Mouse (Mus musculus): ENCODE measurements at regions not wholly inside any gene's neighbourhood (a gene's known extent, or its start where the extent isn't known, plus 50 kb on each side); places are given as distances from the start of the nearest gene placed in this dataset.
A peak's percentile ranks its signal among the peaks of the same experiment; 100 is the strongest.

GRCm38 (mm10) chr2:48423861-48424442 is 390.0 kb upstream of the Acvr2a start:
- no peaks in the 10 kb centered on the region for H3K4me1 ChIP-seq (replicated peaks; ENCODE audit: control insufficient read depth, insufficient read depth, low read length)
- no peaks in the 10 kb centered on the region for H3K36me3 ChIP-seq (ENCODE audit: control insufficient read depth, insufficient read depth)
- WGBS = 47% methylated on average over 9 of the region's 9 CpGs
- no peak overlapping the region for H3K4me3 ChIP-seq (ENCODE audit: low read depth, low read length)
- H3K9me3 ChIP-seq (ENCODE audit: control insufficient read depth) = no peaks in the 10 kb centered on the region
- H3K27me3 ChIP-seq (replicated peaks; ENCODE audit: control insufficient read depth, insufficient read depth, low read length) = no peaks in the 10 kb centered on the region
- H3K27ac ChIP-seq (ENCODE audit: low read depth, low read length) = no peak overlapping the region
- H3K4me2 ChIP-seq (replicated peaks; ENCODE audit: low read depth) = peak overlapping the region; percentile 9; the same call in 1 of the 2 replicates
- no peak overlapping the region for H3K9ac ChIP-seq (ENCODE audit: low read depth, low read length)
- no peak for TF ChIP-seq CTCF (IDR thresholded peaks at IDR 0.05; ENCODE audit: low read depth)
- no peak for ATAC-seq

GRCm38 (mm10) chr2:48424562-48424961 is 389.3 kb upstream of the Acvr2a start:
- ATAC-seq = no peak

GRCm38 (mm10) chr2:48425200-48426090 is 388.5 kb upstream of the Acvr2a start:
- no peak overlapping the region for H3K4me2 ChIP-seq (replicated peaks; ENCODE audit: low read depth)

More at GRCm38 (mm10) chr2:48424562-48424961, 389.3 kb upstream of the Acvr2a start:
- H3K9ac ChIP-seq (ENCODE audit: low read depth, low read length) = no peak overlapping the region
- no peaks in the 10 kb centered on the region for H3K36me3 ChIP-seq (ENCODE audit: control insufficient read depth, insufficient read depth)
- 42% methylated on average over 9 of the region's 9 CpGs for WGBS
- TF ChIP-seq CTCF (IDR thresholded peaks at IDR 0.05; ENCODE audit: low read depth) = no peak
- no peaks in the 10 kb centered on the region for H3K9me3 ChIP-seq (ENCODE audit: control insufficient read depth)
- no peaks in the 10 kb centered on the region for H3K27me3 ChIP-seq (replicated peaks; ENCODE audit: control insufficient read depth, insufficient read depth, low read length)
- no peak overlapping the region for H3K4me3 ChIP-seq (ENCODE audit: low read depth, low read length)
- peak overlapping the region; percentile 9; the same call in 1 of the 2 replicates for H3K4me2 ChIP-seq (replicated peaks; ENCODE audit: low read depth)
- H3K4me1 ChIP-seq (replicated peaks; ENCODE audit: control insufficient read depth, insufficient read depth, low read length) = no peaks in the 10 kb centered on the region
- H3K27ac ChIP-seq (ENCODE audit: low read depth, low read length) = no peak overlapping the region

GRCm38 (mm10) chr2:48432545-48432944 is 381.4 kb upstream of the Acvr2a start:
- Histone ChIP-seq H3K36me3 (ENCODE audit: control insufficient read depth, insufficient read depth) (no peaks in the 10 kb centered on the region), H3K9ac (ENCODE audit: low read depth, low read length) (no peak overlapping the region), H3K4me3 (ENCODE audit: low read depth, low read length) (no peak overlapping the region), H3K4me1 (replicated peaks; ENCODE audit: control insufficient read depth, insufficient read depth, low read length) (no peaks in the 10 kb centered on the region), H3K27me3 (replicated peaks; ENCODE audit: control insufficient read depth, insufficient read depth, low read length) (no peaks in the 10 kb centered on the region), H3K4me2 (replicated peaks; ENCODE audit: low read depth) (no peak overlapping the region), H3K27ac (ENCODE audit: low read depth, low read length) (no peak overlapping the region), H3K9me3 (ENCODE audit: control insufficient read depth) (no peaks in the 10 kb centered on the region)
- WGBS = 41% methylated on average over 1 of the region's 1 CpGs
- TF ChIP-seq CTCF (IDR thresholded peaks at IDR 0.05; ENCODE audit: low read depth) = no peak
- no peak for ATAC-seq

More at GRCm38 (mm10) chr2:48425200-48426090, 388.5 kb upstream of the Acvr2a start:
- no peaks in the 10 kb centered on the region for H3K9me3 ChIP-seq (ENCODE audit: control insufficient read depth)
- H3K27me3 ChIP-seq (replicated peaks; ENCODE audit: control insufficient read depth, insufficient read depth, low read length) = no peaks in the 10 kb centered on the region
- H3K4me1 ChIP-seq (replicated peaks; ENCODE audit: control insufficient read depth, insufficient read depth, low read length) = no peaks in the 10 kb centered on the region
- H3K27ac ChIP-seq (ENCODE audit: low read depth, low read length) = no peak overlapping the region
- ATAC-seq = no peak
- H3K4me3 ChIP-seq (ENCODE audit: low read depth, low read length) = no peak overlapping the region
- H3K9ac ChIP-seq (ENCODE audit: low read depth, low read length) = no peak overlapping the region
- H3K36me3 ChIP-seq (ENCODE audit: control insufficient read depth, insufficient read depth) = no peaks in the 10 kb centered on the region
- WGBS = 44% methylated on average over 12 of the region's 12 CpGs
- TF ChIP-seq CTCF (IDR thresholded peaks at IDR 0.05; ENCODE audit: low read depth) = no peak

GRCm38 (mm10) chr2:48441296-48441990 is 372.5 kb upstream of the Acvr2a start:
- Histone ChIP-seq H3K36me3 (ENCODE audit: control insufficient read depth, insufficient read depth) (no peaks in the 10 kb centered on the region), H3K4me3 (ENCODE audit: low read depth, low read length) (peak overlapping the region; percentile 16; the same call in 1 of the 2 replicates), H3K4me2 (replicated peaks; ENCODE audit: low read depth) (peak overlapping the region; percentile 53), H3K4me1 (replicated peaks; ENCODE audit: control insufficient read depth, insufficient read depth, low read length) (peaks cover 4% of the 10 kb centered on the region; the same call in 1 of the 2 replicates), H3K27me3 (replicated peaks; ENCODE audit: control insufficient read depth, insufficient read depth, low read length) (no peaks in the 10 kb centered on the region), H3K9ac (ENCODE audit: low read depth, low read length) (no peak overlapping the region), H3K9me3 (ENCODE audit: control insufficient read depth) (no peaks in the 10 kb centered on the region), H3K27ac (ENCODE audit: low read depth, low read length) (peak overlapping the region; percentile 75)
- peak; percentile 51 for TF ChIP-seq CTCF (IDR thresholded peaks at IDR 0.05; ENCODE audit: low read depth)
- WGBS = 27% methylated on average over 11 of the region's 11 CpGs
- ATAC-seq = peak; percentile 87
